Mouse (Mus musculus) forebrain, embryonic 14.5 days (tissue): ENCODE data around the gene Mthfd1l. TPM values are rescaled to one million over a fixed set of nuclear protein-coding genes. Genes with fewer than 3 reads are reported as not detected.
A peak's percentile ranks its signal among the peaks of the same experiment; 100 is the strongest.

ENCODE experiments used
- ATAC-seq: fragments of 200-750 bp; cut with Nextera tagmentation; 2 replicates; pipeline ENCODE4 v1.8.0; 2017; ENCODE audit warnings: mild to moderate bottlenecking, moderate library complexity
- DNase-seq: peaks from one replicate; pipeline ENCODE4 v3.0.0-alpha.2; 2015; ENCODE audit warnings: low spot score
- H3K27ac ChIP-seq: fragments of 300-500 bp; sonication (generic); 2 replicates; pipeline ENCODE4 v1.5.1; 2014; ENCODE audit warnings: low read depth, mild to moderate bottlenecking, control low read depth, low read length, moderate library complexity
- H3K27me3 ChIP-seq: fragments of 300-500 bp; sonication (generic); replicated peaks from 2 replicates; pipeline ENCODE4 v1.6.1; 2014; ENCODE audit warnings: low read length, control low read depth, mixed read lengths; ENCODE audit not compliant: control insufficient read depth, insufficient read depth
- H3K36me3 ChIP-seq: fragments of 300-500 bp; sonication (generic); 2 replicates; pipeline ENCODE4 v1.6.1; 2014; ENCODE audit warnings: low read length, control low read depth; ENCODE audit not compliant: control insufficient read depth, insufficient read depth
- H3K4me1 ChIP-seq: fragments of 300-500 bp; sonication (generic); 2 replicates; pipeline ENCODE4 v1.6.1; 2014; ENCODE audit warnings: antibody characterized with exemption, low read length, control low read depth; ENCODE audit not compliant: control insufficient read depth, insufficient read depth
- H3K4me2 ChIP-seq: fragments of 300-500 bp; sonication (generic); 2 replicates; pipeline ENCODE4 v1.6.1; 2014; ENCODE audit warnings: mild to moderate bottlenecking, control low read depth, low read length
- H3K4me3 ChIP-seq: fragments of 300-500 bp; sonication (generic); 2 replicates; pipeline ENCODE4 v1.5.1; 2014; ENCODE audit warnings: low read depth, low read length, control low read depth
- H3K9ac ChIP-seq: fragments of 300-500 bp; sonication (generic); 2 replicates; pipeline ENCODE4 v1.6.1; 2014; ENCODE audit warnings: mild to moderate bottlenecking, low read length, control low read depth, moderate library complexity
- H3K9me3 ChIP-seq: fragments of 300-500 bp; sonication (generic); replicated peaks from 2 replicates; pipeline ENCODE4 v1.6.1; 2016; ENCODE audit warnings: low read length, control low read depth, mixed read lengths; ENCODE audit not compliant: control insufficient read depth
- WGBS: fragments of 180-500 bp; shearing (Covaris S2); extraction: QIAGEN DNeasy Blood & Tissue Kit; methylation state at CpG from one replicate; pipeline ENCODE4 v1.1.7; 2014; 5-methylcytosine and 5-hydroxymethylcytosine counted together
- polyA plus RNA-seq: library from polyadenylated mRNA; unstranded; fragments of >200 nt; fragmentation: Nextera tagmentation; extraction: Ambion mirVana; gene quantifications from 2 replicates; pipeline ENCODE4 v1.2.1, GENCODE M21; 2014

Mthfd1l gene
- polyA plus RNA-seq, 1 experiment from 2014 or later: 3.9 TPM

GRCm38 (mm10) chr10:4046496-4046895 is 73.6 kb downstream of the Mthfd1l start:
- DNase-seq: no peak
- Histone ChIP-seq H3K9me3 (no peaks in the 10 kb centered on the region), H3K27me3 (no peaks in the 10 kb centered on the region), H3K27ac (no peak overlapping the region), H3K4me1 (no peaks in the 10 kb centered on the region), H3K4me2 (no peak overlapping the region), H3K36me3 (no peaks in the 10 kb centered on the region), H3K4me3 (no peak overlapping the region), H3K9ac (no peak overlapping the region)
- ATAC-seq: no peak
- 76% methylated on average over 4 of the region's 4 CpGs for WGBS

- no peak overlapping the region for H3K4me2 ChIP-seq
- H3K27ac ChIP-seq: no peak overlapping the region
- H3K4me3 ChIP-seq: no peak overlapping the region
- H3K4me1 ChIP-seq: no peaks in the 10 kb centered on the region
- DNase-seq (no peak), ATAC-seq (no peak)
- H3K9ac ChIP-seq: no peak overlapping the region
- no peaks in the 10 kb centered on the region for H3K9me3 ChIP-seq
- whole genome bisulfite sequencing: 82% methylated on average over 6 of the region's 6 CpGs
- no peaks in the 10 kb centered on the region for H3K27me3 ChIP-seq
- H3K36me3 ChIP-seq: no peaks in the 10 kb centered on the region
Measured at GRCm38 (mm10) chr10:4047666-4048065, 74.7 kb downstream of the Mthfd1l start.

- no peaks in the 10 kb centered on the region for H3K9me3 ChIP-seq
- H3K4me1 ChIP-seq: no peaks in the 10 kb centered on the region
- no peak overlapping the region for H3K9ac ChIP-seq
- H3K36me3 ChIP-seq: no peaks in the 10 kb centered on the region
- H3K4me3 ChIP-seq: no peak overlapping the region
- H3K27me3 ChIP-seq: no peaks in the 10 kb centered on the region
- no peak overlapping the region for H3K27ac ChIP-seq
- H3K4me2 ChIP-seq: no peak overlapping the region
- 93% methylated on average over 4 of the region's 4 CpGs for WGBS
- ATAC-seq (no peak), DNase-seq (no peak)
Measured at GRCm38 (mm10) chr10:4050236-4050635, 77.3 kb downstream of the Mthfd1l start.

GRCm38 (mm10) chr10:4052711-4053110 is 79.8 kb downstream of the Mthfd1l start:
- Histone ChIP-seq H3K9me3 (no peaks in the 10 kb centered on the region), H3K4me2 (no peak overlapping the region), H3K4me3 (no peak overlapping the region), H3K9ac (no peak overlapping the region), H3K27me3 (no peaks in the 10 kb centered on the region), H3K36me3 (no peaks in the 10 kb centered on the region), H3K4me1 (no peaks in the 10 kb centered on the region), H3K27ac (no peak overlapping the region)
- no peak for DNase-seq
- no peak for ATAC-seq
- 78% methylated on average over 4 of the region's 4 CpGs for WGBS

GRCm38 (mm10) chr10:4053278-4054061 is 80.6 kb downstream of the Mthfd1l start:
- Histone ChIP-seq H3K9me3 (no peaks in the 10 kb centered on the region), H3K4me2 (no peak overlapping the region), H3K36me3 (no peaks in the 10 kb centered on the region), H3K27me3 (no peaks in the 10 kb centered on the region), H3K9ac (no peak overlapping the region), H3K27ac (peak overlapping the region; percentile 9; the same call in 1 of the 2 replicates), H3K4me3 (no peak overlapping the region), H3K4me1 (no peaks in the 10 kb centered on the region)
- 82% methylated on average over 19 of the region's 19 CpGs for WGBS
- DNase-seq (no peak), ATAC-seq (no peak)

GRCm38 (mm10) chr10:4054589-4054988 is 81.7 kb downstream of the Mthfd1l start:
- no peaks in the 10 kb centered on the region for H3K4me1 ChIP-seq
- no peaks in the 10 kb centered on the region for H3K27me3 ChIP-seq
- DNase-seq: no peak
- no peak overlapping the region for H3K4me3 ChIP-seq
- H3K36me3 ChIP-seq: no peaks in the 10 kb centered on the region
- H3K9me3 ChIP-seq: no peaks in the 10 kb centered on the region
- no peak overlapping the region for H3K4me2 ChIP-seq
- WGBS: 88% methylated on average over 1 of the region's 1 CpGs
- H3K9ac ChIP-seq: no peak overlapping the region
- no peak for ATAC-seq
- H3K27ac ChIP-seq: no peak overlapping the region

- Histone ChIP-seq H3K9ac (no peak overlapping the region), H3K27me3 (no peaks in the 10 kb centered on the region), H3K4me1 (no peaks in the 10 kb centered on the region), H3K27ac (no peak overlapping the region), H3K4me2 (no peak overlapping the region), H3K36me3 (no peaks in the 10 kb centered on the region), H3K4me3 (no peak overlapping the region), H3K9me3 (no peaks in the 10 kb centered on the region)
- ATAC-seq (no peak), DNase-seq (no peak)
- 95% methylated on average over 3 of the region's 3 CpGs for WGBS
Measured at GRCm38 (mm10) chr10:4057397-4057796, 84.5 kb downstream of the Mthfd1l start.

GRCm38 (mm10) chr10:4057832-4058231 is 84.9 kb downstream of the Mthfd1l start:
- H3K36me3 ChIP-seq: no peaks in the 10 kb centered on the region
- H3K4me2 ChIP-seq: no peak overlapping the region
- H3K4me3 ChIP-seq: no peak overlapping the region
- 84% methylated on average over 5 of the region's 5 CpGs for WGBS
- H3K9ac ChIP-seq: no peak overlapping the region
- H3K4me1 ChIP-seq: no peaks in the 10 kb centered on the region
- ATAC-seq: no peak
- H3K27me3 ChIP-seq: no peaks in the 10 kb centered on the region
- no peaks in the 10 kb centered on the region for H3K9me3 ChIP-seq
- H3K27ac ChIP-seq: no peak overlapping the region
- DNase-seq: no peak

- no peaks in the 10 kb centered on the region for H3K9me3 ChIP-seq
- DNase-seq (no peak), ATAC-seq (no peak)
- no peak overlapping the region for H3K4me3 ChIP-seq
- no peak overlapping the region for H3K4me2 ChIP-seq
- H3K4me1 ChIP-seq: no peaks in the 10 kb centered on the region
- H3K27ac ChIP-seq: no peak overlapping the region
- H3K9ac ChIP-seq: no peak overlapping the region
- WGBS: 85% methylated on average over 11 of the region's 11 CpGs
- no peaks in the 10 kb centered on the region for H3K27me3 ChIP-seq
- H3K36me3 ChIP-seq: no peaks in the 10 kb centered on the region
Measured at GRCm38 (mm10) chr10:4061071-4061987, 88.4 kb downstream of the Mthfd1l start.
